Mouse (Mus musculus) testis, postnatal 14 days (tissue): ENCODE results near the gene Zfp131.

Experiments used
- DNase-seq: peaks from one replicate; pipeline ENCODE4 v3.0.0; 2021; ENCODE audit warnings: low spot score

Gene Zfp131

GRCm38 (mm10) chr13:119755141-119755547 lies 35.5 kb downstream of the Zfp131 start:
- DNase-seq, result peak; percentile 60

- no peak for DNase-seq
Observed at GRCm38 (mm10) chr13:119754635-119755020, 36.1 kb downstream of the Zfp131 start.

GRCm38 (mm10) chr13:119753859-119754634 lies 36.6 kb downstream of the Zfp131 start:
- DNase-seq, result no peak

- DNase-seq, result no peak
Observed at GRCm38 (mm10) chr13:119746930-119747329, 43.8 kb downstream of the Zfp131 start.

GRCm38 (mm10) chr13:119743470-119743869 lies 47.2 kb downstream of the Zfp131 start:
- no peak for DNase-seq

- no peak for DNase-seq
Observed at GRCm38 (mm10) chr13:119742711-119743415, 47.8 kb downstream of the Zfp131 start.

GRCm38 (mm10) chr13:119741390-119742237 lies 49.1 kb downstream of the Zfp131 start:
- no peak for DNase-seq

GRCm38 (mm10) chr13:119731448-119731847 lies 59.2 kb downstream of the Zfp131 start:
- no peak for DNase-seq

GRCm38 (mm10) chr13:119729406-119729805 lies 61.3 kb downstream of the Zfp131 start:
- DNase-seq, result no peak

- no peak for DNase-seq
Observed at GRCm38 (mm10) chr13:119727608-119728387, 62.9 kb downstream of the Zfp131 start.

- DNase-seq, result no peak
Observed at GRCm38 (mm10) chr13:119724541-119724940, 66.1 kb downstream of the Zfp131 start.

- no peak for DNase-seq
Observed at GRCm38 (mm10) chr13:119723368-119723767, 67.3 kb downstream of the Zfp131 start.

- no peak for DNase-seq
Observed at GRCm38 (mm10) chr13:119722447-119722846, 68.2 kb downstream of the Zfp131 start.

GRCm38 (mm10) chr13:119716105-119716504 lies 74.6 kb downstream of the Zfp131 start:
- no peak for DNase-seq
